Mouse (Mus musculus) intestine, embryonic 16.5 days (tissue): Measurements from ENCODE around the gene Vipr2. TPM values are rescaled to one million over a fixed set of nuclear protein-coding genes. Genes with fewer than 3 reads are reported as not detected.

ENCODE experiments used
- ATAC-seq: fragments of 200-750 bp; cut with Nextera tagmentation; 2 replicates; pipeline ENCODE4 v1.8.0; 2017; ENCODE audit warnings: moderate TSS enrichment, moderate library complexity
- H3K27ac ChIP-seq: fragments of 300-500 bp; sonication (generic); 2 replicates; pipeline ENCODE4 v1.5.1; 2014; ENCODE audit warnings: mild to moderate bottlenecking, low read length
- H3K27me3 ChIP-seq: fragments of 300-500 bp; sonication (generic); replicated peaks from 2 replicates; pipeline ENCODE4 v1.6.1; 2014; ENCODE audit warnings: low read length, control low read depth, mixed read lengths; ENCODE audit not compliant: control insufficient read depth, insufficient read depth
- H3K36me3 ChIP-seq: fragments of 300-500 bp; sonication (generic); 2 replicates; pipeline ENCODE4 v1.6.1; 2014; ENCODE audit warnings: low read length, control low read depth; ENCODE audit not compliant: control insufficient read depth, insufficient read depth
- H3K4me1 ChIP-seq: fragments of 300-500 bp; sonication (generic); 2 replicates; pipeline ENCODE4 v1.6.1; 2014; ENCODE audit warnings: low read length, control low read depth, mixed read lengths; ENCODE audit not compliant: control insufficient read depth, insufficient read depth
- H3K4me2 ChIP-seq: fragments of 300-500 bp; sonication (generic); 2 replicates; pipeline ENCODE4 v1.6.1; 2014; ENCODE audit warnings: low read depth, low read length, control low read depth
- H3K4me3 ChIP-seq: fragments of 300-500 bp; sonication (generic); 2 replicates; pipeline ENCODE4 v1.5.1; 2014; ENCODE audit warnings: mild to moderate bottlenecking, low read length
- H3K9ac ChIP-seq: fragments of 300-500 bp; sonication (generic); 2 replicates; pipeline ENCODE4 v1.6.1; 2014; ENCODE audit warnings: low read depth, low read length
- H3K9me3 ChIP-seq: fragments of 300-500 bp; sonication (generic); 2 replicates; pipeline ENCODE4 v1.6.1; 2016; ENCODE audit warnings: low read length, control low read depth; ENCODE audit not compliant: control insufficient read depth
- WGBS: fragments of 180-500 bp; shearing (Covaris S2); extraction: QIAGEN DNeasy Blood & Tissue Kit; methylation state at CpG from one replicate; pipeline ENCODE4 v1.1.7; 2014; 5-methylcytosine and 5-hydroxymethylcytosine counted together
- polyA plus RNA-seq: library from polyadenylated mRNA; unstranded; fragments of >200 nt; fragmentation: Nextera tagmentation; extraction: Ambion mirVana; gene quantifications from 2 replicates; pipeline ENCODE4 v1.2.1, GENCODE M21; 2015

Gene Vipr2
- polyA plus RNA-seq, 1 experiment from 2014 or later = 3.4 TPM

- Histone ChIP-seq H3K27ac (no peak overlapping the region), H3K36me3 (peaks cover 36% of the 10 kb centered on the region), H3K4me3 (no peak overlapping the region), H3K4me1 (no peaks in the 10 kb centered on the region), H3K9ac (no peak overlapping the region), H3K9me3 (peaks cover 5% of the 10 kb centered on the region), H3K27me3 (no peaks in the 10 kb centered on the region), H3K4me2 (no peak overlapping the region)
- WGBS = 93% methylated on average over 3 of the region's 3 CpGs
- no peak for ATAC-seq
These were observed 21.4 kb upstream of the Vipr2 start for GRCm38 (mm10) chr12:116056112-116056511.

DNA sequence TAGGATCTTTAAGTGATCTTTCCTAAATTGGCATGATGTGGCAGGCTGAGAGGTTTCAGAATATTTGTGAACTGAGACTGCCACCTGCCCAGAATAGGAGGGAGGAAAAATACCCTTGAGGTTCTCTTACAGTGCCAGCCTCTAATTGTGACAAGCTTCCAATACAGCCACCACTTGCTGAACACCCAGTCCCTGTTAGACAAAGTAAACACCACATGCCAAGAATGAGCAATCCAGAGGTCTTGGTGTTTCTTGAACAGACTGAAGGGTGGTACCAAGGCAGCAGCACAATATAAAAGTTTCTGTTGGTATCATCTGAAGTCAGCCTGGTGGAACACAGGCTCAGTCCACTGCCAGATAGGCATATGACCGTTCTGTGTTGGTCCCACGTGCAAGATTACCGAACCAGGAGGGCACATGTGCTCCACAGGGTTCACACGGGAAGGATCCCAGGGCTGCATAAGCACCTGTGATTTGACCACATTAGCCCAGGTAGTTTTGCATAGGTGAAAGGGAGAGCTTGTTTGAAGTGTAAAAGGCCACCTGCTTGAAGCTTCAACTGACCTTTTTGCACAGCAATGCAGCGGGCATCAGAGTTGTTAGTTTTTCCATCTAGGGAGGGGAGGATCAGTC lies 15.8 kb upstream of the Vipr2 start:
- Histone ChIP-seq H3K27me3 (no peaks in the 10 kb centered on the region), H3K9ac (no peak overlapping the region), H3K4me3 (no peak overlapping the region), H3K4me2 (no peak overlapping the region), H3K27ac (no peak overlapping the region), H3K4me1 (no peaks in the 10 kb centered on the region), H3K9me3 (peaks cover 10% of the 10 kb centered on the region), H3K36me3 (peaks cover 31% of the 10 kb centered on the region)
- 93% methylated on average over 5 of the region's 5 CpGs for WGBS
- no peak for ATAC-seq

DNA sequence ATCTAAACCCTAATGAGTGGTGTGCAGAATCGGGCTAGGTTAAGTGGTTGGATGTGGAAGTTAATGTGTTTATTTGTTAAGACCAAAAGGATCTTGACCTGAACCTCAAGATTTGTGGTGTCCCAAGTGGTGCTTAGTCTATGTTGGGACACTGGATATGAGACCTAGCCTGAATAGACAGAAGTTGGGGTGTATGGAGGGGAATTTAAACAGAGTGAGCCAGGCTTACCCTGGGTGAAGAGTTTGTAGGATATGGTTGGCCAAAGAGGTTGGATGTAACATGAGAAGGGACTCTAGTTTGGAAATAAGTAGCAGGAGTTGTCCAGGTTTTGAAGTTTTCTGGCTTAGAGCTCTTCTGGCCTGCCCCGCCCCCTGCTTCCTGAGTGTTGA lies 15.3 kb upstream of the Vipr2 start:
- no peak for ATAC-seq

GRCm38 (mm10) chr12:116063020-116063419 lies 14.5 kb upstream of the Vipr2 start:
- peaks cover 10% of the 10 kb centered on the region for H3K9me3 ChIP-seq
- H3K4me3 ChIP-seq = no peak overlapping the region
- no peak overlapping the region for H3K9ac ChIP-seq
- H3K4me1 ChIP-seq = no peaks in the 10 kb centered on the region
- no peak overlapping the region for H3K4me2 ChIP-seq
- no peak overlapping the region for H3K27ac ChIP-seq
- ATAC-seq = no peak
- peaks cover 21% of the 10 kb centered on the region for H3K36me3 ChIP-seq
- H3K27me3 ChIP-seq = no peaks in the 10 kb centered on the region
- WGBS = 91% methylated on average over 4 of the region's 4 CpGs

More for the DNA sequence above, 15.3 kb upstream of the Vipr2 start:
- Histone ChIP-seq H3K4me1 (no peaks in the 10 kb centered on the region), H3K9ac (no peak overlapping the region), H3K36me3 (peaks cover 27% of the 10 kb centered on the region), H3K27ac (no peak overlapping the region), H3K27me3 (no peaks in the 10 kb centered on the region), H3K4me2 (no peak overlapping the region), H3K9me3 (peaks cover 10% of the 10 kb centered on the region), H3K4me3 (no peak overlapping the region)
- WGBS = 99% methylated on average over 2 of the region's 2 CpGs

DNA sequence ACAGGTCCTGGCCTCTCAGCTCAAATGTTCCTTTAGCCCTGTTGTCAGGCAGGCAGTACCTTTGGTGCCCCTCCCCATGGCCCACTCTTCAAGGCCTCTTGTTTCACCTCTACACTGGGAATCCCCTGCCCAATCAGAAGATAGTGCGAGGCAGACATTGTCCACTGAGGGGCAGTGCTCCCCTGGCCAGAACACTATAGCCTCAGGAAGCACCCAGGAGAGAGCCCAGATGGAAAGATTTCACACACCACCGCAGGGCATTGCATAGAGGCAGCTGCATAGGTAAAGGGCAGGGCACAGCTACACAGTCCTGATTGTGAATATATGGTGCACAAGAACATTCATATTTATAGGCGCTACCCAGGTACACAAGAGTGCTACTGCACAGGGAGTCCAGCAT lies 6.5 kb upstream of the Vipr2 start:
- H3K4me3 ChIP-seq = no peak overlapping the region
- 19% methylated on average over 3 of the region's 3 CpGs for WGBS
- no peaks in the 10 kb centered on the region for H3K4me1 ChIP-seq
- peak; percentile 84 for ATAC-seq
- no peak overlapping the region for H3K9ac ChIP-seq
- H3K27ac ChIP-seq = no peak overlapping the region
- H3K27me3 ChIP-seq = no peaks in the 10 kb centered on the region; the same call in 1 of the 2 replicates
- H3K9me3 ChIP-seq = no peaks in the 10 kb centered on the region
- no peaks in the 10 kb centered on the region for H3K36me3 ChIP-seq
- H3K4me2 ChIP-seq = no peak overlapping the region

DNA sequence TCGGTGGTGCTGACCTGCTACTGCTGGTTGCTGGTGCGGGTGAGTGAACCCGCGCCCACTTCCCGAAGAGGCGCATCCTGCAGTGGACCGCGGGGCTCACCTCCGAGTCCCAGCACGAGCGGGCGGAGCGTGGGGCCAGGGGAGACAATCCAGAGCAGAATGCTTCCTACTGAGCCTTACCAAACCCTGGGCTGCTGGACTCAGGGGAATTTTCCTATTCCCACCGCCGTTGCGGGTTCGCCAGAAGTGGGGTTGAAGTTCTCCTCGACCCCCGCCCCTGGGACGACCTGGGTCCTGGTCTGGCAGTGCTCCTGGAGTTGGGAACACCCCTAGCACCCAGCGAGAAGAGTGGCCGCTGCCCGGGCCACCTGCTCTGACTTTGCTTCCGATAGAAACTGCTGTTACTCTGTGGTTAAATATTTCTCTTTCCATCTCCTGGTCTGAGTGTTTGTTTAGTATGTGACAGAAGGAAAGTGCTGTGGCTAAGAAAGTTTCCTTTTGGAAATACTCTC lies 385 bp downstream of the Vipr2 start:
- 0 out of 2 replicates have a peak, but pooled peaks cover 2% of the 10 kb centered on the region for H3K4me1 ChIP-seq
- H3K27ac ChIP-seq = no peak overlapping the region
- H3K9ac ChIP-seq = peak overlapping the region; percentile 70
- no peaks in the 10 kb centered on the region for H3K9me3 ChIP-seq
- peak overlapping the region; percentile 93 for H3K4me2 ChIP-seq
- H3K4me3 ChIP-seq = peak overlapping the region; percentile 64
- no peaks in the 10 kb centered on the region; the same call in 1 of the 2 replicates for H3K27me3 ChIP-seq
- ATAC-seq = peak; percentile 84
- WGBS = under 1% methylated on average over 24 of the region's 24 CpGs
- no peaks in the 10 kb centered on the region for H3K36me3 ChIP-seq

DNA sequence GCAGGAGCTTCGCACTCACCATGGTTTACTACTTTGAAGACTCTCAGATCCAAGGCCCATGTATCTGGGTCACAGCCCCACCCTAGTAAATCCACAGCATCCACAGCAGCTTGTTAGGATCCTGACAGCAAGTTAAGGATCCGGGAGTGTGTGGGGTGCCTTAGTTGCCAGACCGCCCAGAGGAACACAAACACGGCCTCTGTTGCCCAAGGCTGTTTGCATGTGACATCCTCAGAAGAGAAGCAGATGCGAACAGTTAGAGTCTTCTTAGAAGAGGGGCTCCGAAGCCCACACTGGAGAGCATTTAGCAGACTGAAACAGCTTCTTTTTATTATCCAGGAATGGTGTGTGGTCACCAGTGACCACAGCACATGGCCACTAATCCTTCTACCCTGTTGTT lies 5.6 kb downstream of the Vipr2 start:
- WGBS = 71% methylated on average over 6 of the region's 6 CpGs
- no peaks in the 10 kb centered on the region for H3K9me3 ChIP-seq

GRCm38 (mm10) chr12:116084294-116084693 lies 6.8 kb downstream of the Vipr2 start:
- no peak overlapping the region for H3K9ac ChIP-seq
- ATAC-seq = no peak
- H3K4me2 ChIP-seq = no peak overlapping the region
- H3K27me3 ChIP-seq = no peaks in the 10 kb centered on the region
- H3K27ac ChIP-seq = no peak overlapping the region
- WGBS = 72% methylated on average over 2 of the region's 2 CpGs
- no peaks in the 10 kb centered on the region for H3K9me3 ChIP-seq
- H3K36me3 ChIP-seq = no peaks in the 10 kb centered on the region
- H3K4me1 ChIP-seq = no peaks in the 10 kb centered on the region
- no peak overlapping the region for H3K4me3 ChIP-seq

More for the DNA sequence above, 5.6 kb downstream of the Vipr2 start:
- ATAC-seq = no peak
- Histone ChIP-seq H3K27ac (no peak overlapping the region), H3K36me3 (no peaks in the 10 kb centered on the region), H3K27me3 (no peaks in the 10 kb centered on the region), H3K4me2 (no peak overlapping the region), H3K4me1 (no peaks in the 10 kb centered on the region), H3K9ac (no peak overlapping the region), H3K4me3 (no peak overlapping the region)

DNA sequence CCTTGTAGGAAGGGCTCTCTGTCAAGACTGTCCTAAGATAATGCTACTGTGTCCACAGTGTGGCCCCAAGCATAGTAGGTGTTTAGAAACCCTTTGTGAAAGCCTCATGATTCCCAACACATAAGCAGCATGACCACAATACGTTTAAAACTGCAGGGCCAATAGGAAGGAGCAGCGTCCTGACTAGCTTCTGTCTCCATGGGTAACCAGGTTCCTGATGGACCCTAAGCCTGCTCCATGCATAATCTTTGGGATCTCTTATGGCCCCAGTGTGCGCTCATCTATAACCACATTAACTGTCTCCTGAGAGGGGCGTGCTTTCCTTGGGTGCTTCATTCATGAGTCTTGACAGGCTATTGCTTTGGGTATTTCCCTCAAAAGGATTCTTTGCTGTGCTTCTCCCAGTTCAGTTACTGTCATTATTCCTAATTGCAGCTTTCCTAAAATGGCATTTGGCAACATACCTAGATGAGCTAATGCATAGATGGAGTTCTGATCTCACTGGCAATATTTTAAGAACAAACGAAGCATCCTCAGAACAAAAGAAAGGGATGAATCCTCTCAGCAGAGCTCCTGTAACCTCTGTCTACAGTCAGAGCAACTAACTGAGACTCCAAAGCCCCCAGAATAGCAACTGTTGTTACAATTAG lies 9.6 kb downstream of the Vipr2 start:
- Histone ChIP-seq H3K27me3 (no peaks in the 10 kb centered on the region), H3K9ac (no peak overlapping the region), H3K9me3 (no peaks in the 10 kb centered on the region), H3K4me1 (no peaks in the 10 kb centered on the region), H3K27ac (no peak overlapping the region), H3K4me3 (no peak overlapping the region), H3K36me3 (no peaks in the 10 kb centered on the region), H3K4me2 (no peak overlapping the region)
- WGBS = 83% methylated on average over 5 of the region's 5 CpGs
- ATAC-seq = no peak
